Comparison of ENCODE assay signal across 14 mouse cellular contexts in genomic region chr8:103750278-103751097, GRCm38 (mm10).
DNase-seq lines count a peak whose midpoint lies in the region; ATAC-seq and TF ChIP-seq lines count a peak whose summit lies in the region.
"Had no signal": no experiment of that assay in that cellular context is flagged by ENCODE, and none has a peak within 500 bp of the region (broad histone marks: within the 10 kb centered on the region; RNA-seq: fewer than 3 reads in every experiment).

No protein-coding gene starts in this region.

- DNase-seq in lung, embryonic 14.5 days, result no peak
- DNase-seq in lung, postnatal 4 days, result no peak
- peak; percentile 33 for DNase-seq in embryonic facial prominence, embryonic 10.5 days (ENCODE audit: low spot score)
- no peak for DNase-seq in adrenal gland, postnatal 14 days
- no peak for DNase-seq in thymus, postnatal 25 days
- DNase-seq: layer of hippocampus, adult 9-11 months; right cerebral cortex, postnatal 4 days had no signal

- peaks cover 6% of the 10 kb centered on the region for H3K4me1 ChIP-seq in forebrain, embryonic 12.5 days
- no peaks in the 10 kb centered on the region for H3K4me1 ChIP-seq in forebrain, embryonic 15.5 days
- H3K4me1 ChIP-seq in lung, embryonic 14.5 days (ENCODE audit: insufficient read depth), result no peaks in the 10 kb centered on the region
- H3K4me1 ChIP-seq in embryonic facial prominence, embryonic 10.5 days, result peaks cover 12% of the 10 kb centered on the region
- peaks cover 8% of the 10 kb centered on the region for H3K4me1 ChIP-seq in midbrain, embryonic 13.5 days (replicated peaks)
- H3K4me1 ChIP-seq: heart, embryonic 15.5 days; neural tube, embryonic 13.5 days had no signal

- 0 out of 2 replicates have a peak, but pooled peaks have one; percentile 11 for ATAC-seq in forebrain, embryonic 12.5 days (ENCODE audit: low FRiP score)
- no peak for ATAC-seq in forebrain, embryonic 15.5 days (replicated peaks)
- ATAC-seq in lung, embryonic 14.5 days (ENCODE audit: insufficient read depth), result peak; percentile 54
- peak; percentile 63; the same call in 1 of the 2 replicates for ATAC-seq in midbrain, embryonic 13.5 days
- ATAC-seq: inflammation-experienced regulatory T-cells, adult 6 months had no signal

- no peak for TF ChIP-seq CTCF in lung, embryonic 14.5 days (IDR thresholded peaks at IDR 0.05; ENCODE audit: low read depth)

- H3K9ac ChIP-seq in forebrain, embryonic 12.5 days, result no peak overlapping the region
- no peak overlapping the region for H3K9ac ChIP-seq in forebrain, embryonic 15.5 days (replicated peaks)
- H3K9ac ChIP-seq in lung, embryonic 14.5 days, result no peak overlapping the region
- no peak overlapping the region for H3K9ac ChIP-seq in midbrain, embryonic 13.5 days (replicated peaks)
- H3K9ac ChIP-seq: heart, embryonic 15.5 days; neural tube, embryonic 13.5 days had no signal

- no peak overlapping the region for H3K4me3 ChIP-seq in forebrain, embryonic 12.5 days (replicated peaks)
- H3K4me3 ChIP-seq in forebrain, embryonic 15.5 days, result no peak overlapping the region
- H3K4me3 ChIP-seq in lung, embryonic 14.5 days (ENCODE audit: low read depth, low read length), result no peak overlapping the region
- H3K4me3 ChIP-seq in embryonic facial prominence, embryonic 10.5 days, result no peak overlapping the region
- no peak overlapping the region for H3K4me3 ChIP-seq in midbrain, embryonic 13.5 days (replicated peaks)
- H3K4me3 ChIP-seq: heart, embryonic 15.5 days; neural tube, embryonic 13.5 days had no signal

- no peak overlapping the region for H3K4me2 ChIP-seq in forebrain, embryonic 12.5 days
- H3K4me2 ChIP-seq in forebrain, embryonic 15.5 days (replicated peaks), result no peak overlapping the region
- H3K4me2 ChIP-seq in lung, embryonic 14.5 days, result no peak overlapping the region
- H3K4me2 ChIP-seq in midbrain, embryonic 13.5 days (replicated peaks), result no peak overlapping the region
- H3K4me2 ChIP-seq: heart, embryonic 15.5 days; neural tube, embryonic 13.5 days had no signal

- no peaks in the 10 kb centered on the region for H3K9me3 ChIP-seq in forebrain, embryonic 12.5 days
- no peaks in the 10 kb centered on the region for H3K9me3 ChIP-seq in forebrain, embryonic 15.5 days
- H3K9me3 ChIP-seq in lung, embryonic 14.5 days (ENCODE audit: low read depth, low read length), result no peaks in the 10 kb centered on the region
- H3K9me3 ChIP-seq in embryonic facial prominence, embryonic 10.5 days, result no peaks in the 10 kb centered on the region
- H3K9me3 ChIP-seq in midbrain, embryonic 13.5 days, result no peaks in the 10 kb centered on the region
- H3K9me3 ChIP-seq: heart, embryonic 15.5 days; neural tube, embryonic 13.5 days had no signal

- no peak overlapping the region for H3K27ac ChIP-seq in forebrain, embryonic 12.5 days
- no peak overlapping the region for H3K27ac ChIP-seq in forebrain, embryonic 15.5 days (replicated peaks)
- H3K27ac ChIP-seq in lung, embryonic 14.5 days (ENCODE audit: low read depth), result no peak overlapping the region
- peak overlapping the region; percentile 45 for H3K27ac ChIP-seq in embryonic facial prominence, embryonic 10.5 days (replicated peaks)
- H3K27ac ChIP-seq in midbrain, embryonic 13.5 days, result no peak overlapping the region
- H3K27ac ChIP-seq: heart, embryonic 15.5 days; macrophage; neural tube, embryonic 13.5 days had no signal

- WGBS in forebrain, embryonic 12.5 days, result 40% methylated on average over 12 of the region's 12 CpGs
- WGBS in forebrain, embryonic 15.5 days, result 46% methylated on average over 12 of the region's 12 CpGs
- 61% methylated on average over 12 of the region's 12 CpGs for WGBS in lung, embryonic 14.5 days
- 45% methylated on average over 12 of the region's 12 CpGs for WGBS in embryonic facial prominence, embryonic 10.5 days
- WGBS in midbrain, embryonic 13.5 days, result 35% methylated on average over 12 of the region's 12 CpGs

- H3K27me3 ChIP-seq in forebrain, embryonic 12.5 days, result no peaks in the 10 kb centered on the region
- H3K27me3 ChIP-seq in forebrain, embryonic 15.5 days, result no peaks in the 10 kb centered on the region
- H3K27me3 ChIP-seq in lung, embryonic 14.5 days (ENCODE audit: insufficient read depth, low read length), result no peaks in the 10 kb centered on the region
- H3K27me3 ChIP-seq in embryonic facial prominence, embryonic 10.5 days (replicated peaks; ENCODE audit: low read depth, poor library complexity, severe bottlenecking), result no peaks in the 10 kb centered on the region
- H3K27me3 ChIP-seq in midbrain, embryonic 13.5 days, result no peaks in the 10 kb centered on the region
- H3K27me3 ChIP-seq: heart, embryonic 15.5 days; neural tube, embryonic 13.5 days had no signal

- no peaks in the 10 kb centered on the region for H3K36me3 ChIP-seq in forebrain, embryonic 12.5 days (replicated peaks)
- no peaks in the 10 kb centered on the region for H3K36me3 ChIP-seq in forebrain, embryonic 15.5 days
- H3K36me3 ChIP-seq in lung, embryonic 14.5 days (ENCODE audit: insufficient read depth), result no peaks in the 10 kb centered on the region
- no peaks in the 10 kb centered on the region for H3K36me3 ChIP-seq in embryonic facial prominence, embryonic 10.5 days (replicated peaks)
- H3K36me3 ChIP-seq in midbrain, embryonic 13.5 days, result no peaks in the 10 kb centered on the region
- H3K36me3 ChIP-seq: heart, embryonic 15.5 days; neural tube, embryonic 13.5 days had no signal
